Mouse (Mus musculus) E14TG2a.4 (cell line): Measurements from ENCODE around the gene Rnf38.

Source experiments
- CTCF ChIP-seq: conservative IDR thresholded peaks from 2 replicates; pipeline ENCODE4 v1.5.1; 2014; ENCODE audit warnings: low read length
- NANOG ChIP-seq: IDR thresholded peaks from 2 replicates; pipeline ENCODE4 v1.6.1; 2014; ENCODE audit warnings: borderline replicate concordance, low read length, mixed read lengths

DNA sequence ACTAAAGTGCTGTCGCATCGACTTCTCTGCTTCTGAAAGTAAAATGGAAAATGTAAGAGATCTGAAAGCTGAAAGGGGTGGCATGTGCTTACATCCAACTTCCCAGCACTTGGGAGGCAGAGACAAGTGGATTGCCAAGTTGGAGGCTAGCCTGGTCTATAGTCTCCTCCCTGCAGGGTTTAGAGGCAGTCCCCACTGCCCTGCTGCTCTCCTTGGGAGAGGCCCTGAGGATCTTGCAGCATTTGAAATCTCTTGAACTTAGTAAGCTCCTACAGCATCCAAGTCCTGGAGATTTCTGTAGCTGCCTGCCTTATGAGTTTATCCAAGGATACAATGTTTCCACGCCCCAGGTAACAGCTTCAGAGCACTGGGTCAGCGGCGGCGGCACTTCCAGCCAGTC is 125.3 kb downstream of the Rnf38 start:
- TF ChIP-seq CTCF (no peak), NANOG (no peak)
